Mouse (Mus musculus): ENCODE data around the gene Rexo5.

- no peak for TF ChIP-seq CTCF (conservative IDR thresholded peaks at IDR 0.05; ENCODE audit: low read length)
- TF ChIP-seq NANOG (IDR thresholded peaks at IDR 0.05; ENCODE audit: borderline replicate concordance, low read length), result no peak
Measured at GRCm38 (mm10) chr7:119860971-119861334, 67.1 kb downstream of the Rexo5 start.
